Mouse (Mus musculus): ENCODE data around the gene Ankrd44.

Ankrd44 gene

DNA sequence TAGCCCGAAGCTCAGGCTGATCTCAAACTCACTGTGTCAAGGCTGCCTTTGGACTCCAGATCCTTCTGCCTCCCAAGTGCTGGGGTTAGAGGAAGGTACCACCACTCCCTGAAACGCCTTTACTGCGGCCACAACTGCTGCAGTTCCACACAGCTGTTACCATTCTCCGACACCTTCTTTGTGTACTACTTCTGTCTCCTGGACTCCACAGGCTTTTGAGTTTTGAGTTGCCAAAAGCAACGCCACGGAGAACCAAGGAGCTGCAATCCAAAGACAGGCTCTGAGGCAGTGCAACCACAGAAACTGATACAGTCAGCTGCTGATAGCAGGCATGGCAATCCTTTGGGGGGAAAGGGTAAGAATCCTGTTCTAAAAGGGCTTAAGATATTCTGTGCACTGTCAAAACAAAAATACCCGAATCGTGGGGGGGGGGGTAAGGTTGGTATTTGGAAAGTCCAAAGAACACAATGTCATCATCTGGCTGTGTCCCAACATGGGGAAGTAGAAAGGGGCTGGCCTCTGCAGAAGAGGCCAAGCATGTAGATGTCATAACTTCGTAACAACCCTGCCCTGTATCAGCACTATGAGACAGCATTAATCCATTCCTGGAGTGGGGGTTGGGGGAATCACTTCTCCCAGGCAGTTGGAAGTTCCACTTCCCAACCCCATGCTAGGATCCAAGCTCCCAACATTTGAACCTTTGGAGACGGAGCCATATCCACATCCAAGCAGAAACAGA, 116.2 kb downstream of the Ankrd44 start:
- DNase-seq (ENCODE audit: low read depth, low spot score): no peak

DNA sequence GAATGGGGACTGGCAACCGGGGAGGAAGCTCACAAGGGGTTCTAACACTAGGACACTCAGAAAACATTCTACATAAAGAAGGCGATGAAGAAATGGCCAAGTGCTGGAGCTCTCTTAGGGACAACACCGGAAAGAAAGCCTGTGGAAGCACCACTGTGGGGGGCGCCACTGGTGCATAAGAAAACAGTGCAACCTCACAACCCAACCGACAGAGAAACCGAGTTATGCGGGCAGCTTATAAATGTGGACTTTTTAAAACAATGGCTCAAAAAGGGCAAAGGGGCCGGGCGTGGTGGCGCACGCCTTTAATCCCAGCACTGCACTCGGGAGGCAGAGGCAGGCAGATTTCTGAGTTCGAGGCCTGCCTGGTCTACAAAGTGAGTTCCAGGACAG, 117.1 kb downstream of the Ankrd44 start:
- no peak for DNase-seq (ENCODE audit: low read depth, low spot score)

DNA sequence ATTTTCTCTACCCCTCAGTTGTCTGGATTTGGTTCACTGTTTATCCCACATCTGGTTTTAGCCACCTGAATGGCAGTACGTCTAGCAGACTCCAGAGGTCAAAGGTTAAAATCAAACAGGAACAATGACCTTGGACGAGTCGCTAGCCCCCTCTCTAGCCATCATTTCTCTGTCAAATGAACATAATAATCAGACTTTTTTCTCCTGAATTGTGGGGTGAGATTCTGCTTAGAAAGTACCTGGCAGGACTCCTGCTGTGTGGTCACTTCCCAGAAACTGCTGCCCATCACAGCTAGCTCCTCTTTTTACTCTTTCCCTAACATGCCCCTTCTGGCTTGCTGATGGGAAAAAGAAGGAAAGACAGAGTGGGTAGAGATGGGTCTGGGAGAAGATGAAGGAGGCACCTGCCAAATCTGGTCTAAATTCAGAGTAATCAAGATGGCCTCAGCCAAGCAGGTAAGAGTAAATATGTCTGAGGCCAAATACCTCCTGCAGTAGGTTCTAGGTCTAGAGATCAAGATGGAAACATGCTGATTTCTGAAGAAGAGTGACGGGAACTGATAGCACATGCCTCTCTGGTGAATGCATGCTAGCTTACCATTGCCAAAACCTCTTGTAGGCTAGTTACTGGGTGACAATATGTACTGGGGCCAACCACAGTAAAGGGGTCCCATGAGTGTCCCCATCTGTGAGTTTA, 117.6 kb downstream of the Ankrd44 start:
- DNase-seq (ENCODE audit: low read depth, low spot score): no peak

DNA sequence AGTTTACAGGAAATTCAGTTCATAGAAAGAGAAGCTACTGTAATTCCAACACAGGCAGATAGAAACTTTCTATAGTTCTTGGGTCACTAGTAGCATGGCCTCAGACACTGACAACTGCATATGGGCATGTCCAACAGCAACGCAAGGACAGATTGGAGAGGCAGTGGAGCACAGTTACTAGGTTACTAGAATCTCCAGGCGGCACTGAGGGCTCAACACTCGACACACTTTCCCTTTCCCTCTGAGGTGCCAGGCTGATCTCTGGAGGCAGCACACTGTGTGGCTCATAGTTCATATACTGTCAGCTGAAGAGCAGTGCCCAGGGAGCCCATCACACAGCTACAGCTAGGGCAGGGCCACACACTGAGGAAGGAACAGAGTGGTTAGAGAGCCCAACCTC, 118.4 kb downstream of the Ankrd44 start:
- DNase-seq (ENCODE audit: low read depth, low spot score): no peak

DNA sequence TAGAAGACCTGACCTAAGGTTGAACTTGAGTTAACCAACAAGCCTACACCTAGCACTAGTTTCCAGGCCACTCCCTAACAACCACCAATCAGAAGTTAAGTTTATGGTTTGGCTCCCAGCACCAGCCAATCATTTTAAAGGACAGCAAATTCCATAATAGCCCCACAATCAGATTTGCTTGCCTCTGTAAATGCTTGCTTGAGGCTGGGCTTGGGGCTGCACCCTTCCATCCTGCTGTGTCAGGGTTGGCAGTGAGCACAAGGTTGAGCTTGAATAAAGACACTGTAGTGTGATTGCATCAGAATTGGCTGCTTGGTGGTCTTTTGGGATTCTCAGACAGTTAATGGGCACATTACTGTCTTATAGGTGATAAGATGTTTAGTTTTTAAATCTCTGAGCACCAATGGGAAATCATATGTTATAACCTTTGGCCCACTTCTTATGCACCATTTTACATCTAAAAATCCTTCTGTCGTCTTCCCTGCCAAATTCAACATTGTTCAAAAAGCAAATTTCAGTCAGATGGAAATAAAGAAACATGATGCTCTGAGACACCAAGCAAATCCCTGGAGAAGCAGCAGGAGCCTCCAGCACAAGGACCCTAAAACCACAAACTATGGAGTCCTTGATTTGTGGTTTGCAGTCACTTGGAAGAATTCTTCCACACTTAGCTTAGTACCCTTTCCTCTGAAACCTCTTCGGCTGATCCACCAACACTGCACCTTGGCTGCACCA, 119.9 kb downstream of the Ankrd44 start:
- no peak for DNase-seq (ENCODE audit: low read depth, low spot score)

DNA sequence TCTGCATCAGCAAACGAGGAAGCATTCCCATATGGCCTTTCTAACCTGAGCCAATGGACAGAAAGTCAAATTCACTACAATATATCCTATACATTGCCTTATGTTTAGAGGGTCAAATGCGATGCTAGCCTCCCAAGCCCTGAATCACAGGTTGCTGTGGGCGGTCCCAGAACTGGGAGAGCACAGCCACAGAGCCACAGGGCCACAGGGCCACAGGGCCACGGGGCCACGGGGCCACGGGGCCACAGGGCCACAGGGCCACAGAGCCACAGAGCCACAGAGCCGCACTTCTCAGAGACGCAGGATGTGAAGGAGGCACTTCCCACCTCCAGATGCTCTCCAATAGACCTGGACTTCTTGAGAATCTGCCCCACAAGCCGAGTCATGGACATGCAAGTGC, 121.8 kb downstream of the Ankrd44 start:
- no peak for DNase-seq (ENCODE audit: low read depth, low spot score)

DNA sequence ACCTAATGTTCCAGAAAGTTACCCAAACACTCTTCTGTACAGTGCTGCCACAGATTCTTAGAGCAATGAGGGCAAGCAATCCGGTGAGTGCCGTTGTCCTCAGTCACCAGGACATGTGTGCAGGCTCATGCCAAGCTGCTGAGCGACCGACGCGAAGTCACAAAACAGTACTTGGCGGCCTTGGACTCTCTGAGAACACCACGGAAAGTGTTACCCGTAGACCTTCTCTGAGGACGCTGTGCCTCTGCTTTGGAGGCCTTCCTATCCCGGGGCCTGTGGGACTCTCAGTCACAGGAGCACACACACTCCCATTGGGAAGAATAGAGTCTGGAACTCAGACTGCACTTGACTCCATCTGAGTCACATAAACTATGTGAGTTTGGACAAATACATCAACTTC, 123.5 kb downstream of the Ankrd44 start:
- DNase-seq (ENCODE audit: low read depth, low spot score): no peak

DNA sequence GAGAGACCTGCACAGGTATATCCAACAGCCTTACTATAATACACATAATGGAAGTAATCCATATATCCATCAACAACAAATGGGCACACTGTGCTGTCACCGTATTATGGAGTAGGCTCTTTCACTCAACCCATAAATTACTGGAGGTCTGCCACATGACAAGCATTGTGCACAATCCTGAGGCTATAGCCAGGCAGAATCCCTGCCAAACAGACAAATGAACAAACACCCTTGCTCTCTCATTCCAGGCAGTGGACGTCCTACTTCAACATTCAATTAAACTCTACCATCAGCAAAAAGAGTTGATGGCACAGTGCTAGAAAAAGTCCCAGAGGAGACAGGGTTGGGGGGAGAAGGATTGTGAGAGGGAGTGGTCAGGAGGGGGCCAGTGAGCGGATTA, 124.9 kb downstream of the Ankrd44 start:
- no peak for DNase-seq (ENCODE audit: low read depth, low spot score)

DNA sequence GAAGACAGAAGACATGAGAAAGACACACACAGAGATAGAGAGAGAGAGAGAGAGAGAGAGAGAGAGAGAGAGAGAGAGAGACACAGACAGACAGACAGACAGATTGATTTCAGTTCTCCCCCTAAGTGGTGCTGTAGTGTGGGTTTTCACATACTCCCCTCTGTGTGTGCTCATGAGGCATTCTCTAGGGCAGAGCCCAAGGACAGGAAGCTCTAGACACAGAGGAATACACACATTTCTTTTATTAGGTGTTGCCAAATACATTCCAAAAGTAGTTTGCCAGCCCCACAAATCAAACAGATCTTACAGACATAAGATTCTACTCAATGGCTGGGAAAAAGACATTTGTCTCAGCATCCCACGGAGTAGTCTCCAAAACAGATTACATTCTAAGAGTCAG, 126.8 kb downstream of the Ankrd44 start:
- DNase-seq (ENCODE audit: low read depth, low spot score): no peak

DNA sequence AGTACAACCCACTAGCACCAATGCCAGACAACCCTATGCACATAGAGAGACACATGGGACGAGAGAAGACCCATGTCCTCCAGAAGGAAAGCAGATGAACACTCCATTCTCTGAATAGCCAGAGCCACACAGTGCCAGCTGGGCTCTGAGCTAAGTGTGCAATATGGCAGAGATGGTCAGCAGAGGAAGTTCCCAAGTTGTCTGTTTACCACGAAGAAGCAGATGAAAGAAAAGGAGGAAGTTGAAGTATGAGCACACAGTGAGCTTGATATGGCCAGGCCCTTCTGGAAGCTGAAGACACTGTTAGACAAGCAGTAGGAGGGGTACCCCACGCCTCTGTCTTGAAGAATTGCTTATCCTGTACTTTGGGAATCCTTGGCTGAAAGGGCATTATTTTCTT, 127.8 kb downstream of the Ankrd44 start:
- DNase-seq (ENCODE audit: low read depth, low spot score): no peak

DNA sequence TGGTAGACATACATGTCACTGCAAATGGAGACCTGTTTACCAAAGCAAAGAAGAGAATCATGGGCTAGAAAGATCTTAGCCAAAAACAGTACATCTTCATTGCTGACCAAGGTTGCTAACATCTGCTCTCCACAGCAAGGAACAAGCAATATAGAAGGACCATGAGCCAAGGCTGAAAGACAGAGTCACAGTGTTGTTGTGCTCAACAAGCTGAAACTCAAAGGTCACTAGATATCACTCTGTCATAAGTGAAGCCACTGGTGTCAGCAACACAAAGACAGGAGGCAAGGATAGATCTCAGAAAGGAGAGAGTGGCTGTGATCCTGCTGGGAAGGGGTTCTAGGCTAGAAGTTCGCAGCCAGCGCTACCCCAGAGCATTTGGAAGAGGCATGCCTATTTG, 131.5 kb downstream of the Ankrd44 start:
- no peak for DNase-seq (ENCODE audit: low read depth, low spot score)

DNA sequence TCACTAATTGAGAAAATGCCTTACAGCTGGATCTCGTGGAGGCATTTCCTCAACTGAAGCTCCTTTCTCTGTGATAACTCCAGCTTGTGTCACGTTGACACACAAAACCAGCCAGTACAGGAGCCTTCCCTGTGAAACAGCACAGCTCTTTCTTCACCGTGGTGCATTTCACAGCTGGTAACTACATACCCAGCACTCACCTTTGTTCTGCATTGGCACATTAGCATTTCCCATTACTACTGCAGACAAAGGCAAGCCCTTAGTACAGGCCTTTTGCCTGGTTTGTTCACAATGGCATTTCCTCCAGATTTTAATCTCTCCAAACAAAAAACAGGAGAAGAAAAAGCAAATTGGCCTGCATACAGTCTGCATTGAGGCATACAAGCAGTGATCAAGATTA, 134.8 kb downstream of the Ankrd44 start:
- DNase-seq (ENCODE audit: low read depth, low spot score): no peak

DNA sequence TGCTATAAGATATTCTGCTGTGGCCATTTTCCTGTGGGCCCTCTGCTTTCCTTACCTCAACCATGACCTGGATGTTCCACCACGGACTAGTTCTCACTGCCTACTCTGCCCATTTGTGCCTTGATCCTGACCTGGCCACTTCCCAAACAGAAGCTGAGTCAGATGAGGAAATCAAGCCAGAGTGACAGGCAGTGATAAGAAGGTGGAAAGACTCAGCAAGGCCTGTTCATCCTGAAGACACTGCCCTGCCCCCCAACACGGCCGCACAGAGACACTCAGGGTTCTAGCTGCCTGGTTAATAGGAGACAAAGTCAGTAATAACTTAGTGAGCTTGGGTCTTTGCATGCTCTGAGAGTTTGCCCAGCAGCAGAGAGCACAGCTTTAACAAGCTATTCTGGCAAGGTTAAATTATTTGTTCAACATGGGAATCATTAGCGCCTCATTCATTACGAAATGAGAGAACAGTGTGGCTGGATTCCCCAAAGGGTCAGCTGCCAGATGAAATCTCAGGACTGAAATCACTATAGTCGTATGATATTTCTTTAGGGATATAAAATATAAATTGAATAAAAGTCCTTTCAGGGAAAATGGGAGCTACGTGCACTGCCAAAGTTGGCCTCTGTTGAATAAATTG, 136.7 kb downstream of the Ankrd44 start:
- DNase-seq (ENCODE audit: low read depth, low spot score): no peak

DNA sequence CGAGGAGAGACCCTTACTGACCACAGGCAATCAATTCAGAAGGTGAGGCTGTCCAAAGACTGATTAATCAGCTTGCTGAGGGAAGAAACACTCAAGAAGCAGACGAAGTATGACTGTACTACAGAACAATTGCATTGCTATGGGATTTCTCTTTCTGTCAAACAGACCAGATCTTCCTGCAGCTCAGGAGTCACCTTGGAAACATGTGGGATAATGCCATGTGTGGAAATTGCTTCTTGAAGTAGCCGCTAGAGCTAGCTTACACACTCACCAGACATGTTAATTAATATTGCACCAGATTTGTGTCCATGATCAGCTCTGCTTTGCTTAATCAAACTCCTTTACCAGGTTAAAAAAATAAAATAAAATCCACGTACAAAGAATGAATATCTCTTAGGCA, 137.8 kb downstream of the Ankrd44 start:
- DNase-seq (ENCODE audit: low read depth, low spot score): no peak

DNA sequence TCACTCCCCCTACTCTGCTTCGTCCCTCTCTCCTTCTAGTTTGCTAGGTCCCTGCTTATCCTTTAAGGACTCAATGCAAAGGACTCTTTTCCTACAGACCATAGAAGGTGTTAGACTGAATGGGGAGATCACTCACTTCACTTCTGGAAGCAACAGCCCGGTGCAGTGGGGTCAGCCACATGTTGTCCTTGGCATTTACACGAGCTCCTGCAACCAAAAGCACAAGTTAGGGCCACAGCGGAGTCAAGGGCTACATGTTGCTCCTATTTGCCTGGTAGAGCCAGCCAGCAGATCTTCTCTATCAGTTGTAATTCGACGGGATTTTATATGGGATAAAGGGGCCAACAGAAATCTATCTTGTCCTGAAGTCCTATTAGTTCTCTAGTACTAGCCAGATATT, 148.0 kb downstream of the Ankrd44 start:
- no peak for DNase-seq (ENCODE audit: low read depth, low spot score)

DNA sequence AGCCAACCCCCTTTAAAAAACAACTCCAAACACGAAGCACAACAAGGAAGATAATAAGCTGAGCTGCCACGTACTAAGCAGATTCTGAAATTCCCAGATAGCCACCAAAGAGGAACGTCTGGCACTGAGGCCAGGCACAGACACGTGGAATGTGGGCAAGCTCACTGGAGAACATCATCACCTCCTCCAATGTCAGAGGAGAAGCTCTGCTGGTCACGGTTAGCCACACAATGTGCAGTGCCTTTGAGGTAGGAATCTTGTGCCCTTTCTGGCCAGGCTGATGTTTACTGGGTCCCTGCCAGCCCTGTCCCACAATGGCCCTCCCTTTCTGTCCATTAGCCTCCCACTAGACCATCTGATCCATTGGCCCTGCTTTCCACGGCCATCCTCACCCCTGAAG, 149.1 kb downstream of the Ankrd44 start:
- no peak for DNase-seq (ENCODE audit: low read depth, low spot score)

DNA sequence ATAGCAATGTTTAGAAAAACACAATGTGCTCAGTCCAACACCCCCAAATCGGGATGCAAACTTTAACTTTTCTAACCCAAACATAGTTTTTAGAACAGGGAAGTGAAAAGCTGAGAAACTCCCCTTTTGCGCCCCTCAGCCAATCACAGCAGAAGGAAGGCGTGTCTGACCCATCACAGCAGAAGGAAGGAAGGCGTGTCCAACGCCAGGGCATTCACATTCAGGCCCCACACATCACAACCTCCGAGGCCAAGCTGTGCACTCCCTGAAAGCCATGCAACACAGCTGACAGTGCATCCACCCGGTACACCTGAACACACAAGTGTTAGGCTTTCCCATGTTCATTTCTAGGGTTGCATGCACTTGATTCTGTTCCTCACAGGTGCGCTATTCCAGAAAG, 150.1 kb downstream of the Ankrd44 start:
- no peak for DNase-seq (ENCODE audit: low read depth, low spot score)

DNA sequence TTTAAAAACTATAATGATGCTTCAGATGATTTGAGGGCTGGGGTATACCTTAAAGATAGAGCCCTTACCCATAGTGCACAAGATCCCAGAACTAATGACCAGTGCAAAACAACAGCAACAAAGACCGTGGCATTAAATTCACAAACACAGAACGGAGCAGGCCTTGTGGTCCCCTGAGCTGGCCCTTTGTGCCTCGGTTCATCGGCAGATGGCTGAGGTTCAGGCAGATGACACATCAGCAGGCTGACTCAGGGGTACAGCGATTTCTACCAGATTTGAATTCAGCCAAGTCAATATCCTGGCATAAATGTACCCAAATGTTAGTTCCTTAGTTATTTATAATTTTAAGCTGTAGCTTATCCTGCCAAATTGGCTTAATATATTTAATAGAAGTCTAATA, 153.3 kb downstream of the Ankrd44 start:
- DNase-seq (ENCODE audit: low read depth, low spot score): no peak

DNA sequence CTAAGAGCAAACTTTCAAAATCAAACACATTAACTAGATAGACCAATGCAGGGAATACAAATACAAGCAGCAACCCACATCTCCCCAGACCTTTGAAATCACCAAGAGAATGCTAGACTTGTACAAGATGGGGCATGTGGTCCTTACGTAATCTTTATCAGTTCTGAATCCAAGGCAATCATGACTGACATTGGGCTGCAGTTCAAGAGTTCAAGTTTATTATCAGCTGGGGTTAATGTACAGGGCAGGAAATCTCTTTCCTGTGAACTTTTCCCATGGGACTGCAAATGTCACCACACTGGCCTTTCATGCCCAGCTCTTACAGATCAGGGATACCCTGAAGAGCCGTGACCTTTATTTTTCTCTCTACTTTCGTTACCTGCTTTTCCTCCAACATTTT, 154.7 kb downstream of the Ankrd44 start:
- DNase-seq (ENCODE audit: low read depth, low spot score): no peak

DNA sequence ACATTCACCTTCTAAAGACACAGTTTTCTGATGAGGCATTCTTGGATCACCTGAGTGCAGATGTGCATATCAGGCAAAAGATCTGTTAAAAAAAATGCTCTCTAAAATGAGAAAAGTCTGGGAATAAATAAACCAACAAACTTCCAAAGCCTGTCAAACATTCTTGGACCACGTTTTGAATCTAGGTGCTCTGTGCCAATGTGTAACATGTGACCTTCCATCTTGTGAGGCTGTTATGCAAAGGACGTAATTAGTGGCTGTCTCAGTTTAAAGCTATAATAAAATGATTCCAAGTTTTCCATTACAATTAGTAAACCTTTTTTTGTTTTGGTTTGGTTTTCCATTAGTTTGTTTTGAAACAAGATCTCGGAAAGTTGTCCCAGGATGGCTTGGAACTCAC, 159.0 kb downstream of the Ankrd44 start:
- no peak for DNase-seq (ENCODE audit: low read depth, low spot score)

DNA sequence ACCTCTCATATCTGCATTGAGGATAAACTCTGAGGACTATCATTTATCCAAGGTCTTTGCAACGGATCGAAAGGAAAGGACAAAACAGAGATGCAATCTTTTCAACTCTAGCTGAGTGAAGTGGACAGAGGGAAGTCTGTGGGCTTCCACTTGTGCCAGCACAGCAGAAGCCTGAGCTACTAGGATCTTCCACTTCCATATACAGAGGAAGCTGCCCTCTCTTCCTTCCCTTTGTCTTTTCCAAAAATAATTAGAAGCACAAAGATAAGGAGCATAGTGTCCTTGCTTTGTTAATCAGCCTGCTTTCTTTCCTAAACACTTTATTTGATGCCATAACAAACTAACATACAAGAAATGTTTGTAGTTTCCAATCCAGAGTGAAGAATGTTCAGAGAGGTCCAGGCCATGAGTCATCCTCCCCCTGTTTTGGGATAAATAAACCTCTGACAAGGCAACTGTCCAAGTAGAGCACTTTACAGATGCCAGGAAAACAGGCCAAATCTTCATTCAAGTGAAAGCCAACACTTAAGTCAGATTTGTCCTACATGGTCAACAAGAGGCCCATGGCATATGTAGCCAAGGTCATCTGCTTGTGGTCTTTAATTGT, 160.5 kb downstream of the Ankrd44 start:
- DNase-seq (ENCODE audit: low read depth, low spot score): no peak

DNA sequence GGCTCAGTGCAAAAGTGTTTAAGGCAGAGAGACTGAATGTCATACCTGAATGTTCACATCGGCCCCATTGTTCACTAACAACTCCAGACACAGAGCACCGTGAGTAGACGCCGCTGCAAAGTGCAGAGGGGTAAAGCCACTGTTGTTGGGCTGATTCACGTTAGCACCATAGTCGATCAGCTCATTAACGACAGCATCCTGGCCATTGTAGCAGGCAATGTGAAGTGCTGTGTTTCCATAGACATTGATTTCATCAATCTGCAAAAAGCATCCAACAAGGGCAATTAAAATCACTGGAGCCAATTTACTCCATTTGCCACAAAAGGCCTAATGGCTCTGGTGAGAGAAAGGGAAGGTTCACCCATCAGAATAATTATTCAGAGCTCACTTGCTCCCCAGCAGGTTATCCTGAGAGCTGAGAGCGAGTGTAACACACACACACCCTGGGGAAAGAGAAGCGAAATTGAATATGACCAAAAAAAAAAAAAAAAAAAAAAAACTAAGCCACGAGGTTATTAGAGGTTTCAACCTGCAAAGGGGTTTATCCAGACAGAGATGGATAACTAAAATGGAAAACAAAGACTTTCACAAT, 163.9 kb downstream of the Ankrd44 start:
- no peak for DNase-seq (ENCODE audit: low read depth, low spot score)

Data from retina, postnatal 7 days (tissue).